Mouse (Mus musculus): ENCODE results near the gene Sdcbp2. TPM values are rescaled to one million over a fixed set of nuclear protein-coding genes. Genes with fewer than 3 reads are reported as not detected.

The Sdcbp2 gene
- total and polyA plus RNA-seq, 3 experiments: 0.25 TPM; not detected in 2

- Histone ChIP-seq H3K27me3 (ENCODE audit: control insufficient read depth in 1 of 2, insufficient read depth in 2 of 2, low read length in 2 of 2) (peaks cover 2 to 5% of the 10 kb centered on the region in 2 experiments; a peak in 2 of 4 replicates), H3K4me1 (ENCODE audit: control insufficient read depth in 1 of 2, insufficient read depth in 2 of 2, low read length in 2 of 2) (no peaks in the 10 kb centered on the region), H3K36me3 (ENCODE audit: control insufficient read depth in 1 of 2, insufficient read depth in 2 of 2, low read length in 2 of 2) (no peaks in the 10 kb centered on the region), H3K79me2 (ENCODE audit: control insufficient read depth, insufficient read depth, low read length, poor library complexity) (no peaks in the 10 kb centered on the region), H3K9me3 (replicated peaks; ENCODE audit: insufficient read depth, low read length) (no peaks in the 10 kb centered on the region), H3K9ac (ENCODE audit: control insufficient read depth, low read depth, low read length, poor library complexity, severe bottlenecking) (no peak overlapping the region), H3K4me3 (ENCODE audit: control insufficient read depth in 1 of 2, insufficient read depth in 1 of 2, low read depth in 2 of 2, low read length in 2 of 2) (no peak overlapping the region), H3K27ac (ENCODE audit: control insufficient read depth, low read depth, low read length) (no peak overlapping the region)
- DNase-seq (ENCODE audit: low read depth, low spot score): no peak
- TF ChIP-seq POLR2A (IDR thresholded peaks at IDR 0.05; ENCODE audit: control insufficient read depth in 1 of 2, insufficient read depth in 1 of 2, low read depth in 1 of 2, low read length in 2 of 2, poor library complexity in 1 of 2): no peak
- TF ChIP-seq ZC3H11A (IDR thresholded peaks at IDR 0.05; ENCODE audit: low read depth, low read length): no peak
- no peak for TF ChIP-seq TAL1 (IDR thresholded peaks at IDR 0.05; ENCODE audit: low read length)
- TF ChIP-seq USF1 (IDR thresholded peaks at IDR 0.05; ENCODE audit: low read depth, low read length): no peak
- no peak for TF ChIP-seq POLR2AphosphoS2 (IDR thresholded peaks at IDR 0.05; ENCODE audit: low read length)
- no peak for TF ChIP-seq KAT2A (conservative IDR thresholded peaks at IDR 0.05; ENCODE audit: low read depth, low read length)
- TF ChIP-seq MAFK (IDR thresholded peaks at IDR 0.05; ENCODE audit: borderline replicate concordance, low read depth, low read length): no peak
- no peak for TF ChIP-seq UBTF (IDR thresholded peaks at IDR 0.05; ENCODE audit: borderline replicate concordance, insufficient read depth, low read depth, low read length)
- TF ChIP-seq RAD21 (IDR thresholded peaks at IDR 0.05; ENCODE audit: low read depth, low read length): no peak
- no peak for TF ChIP-seq MAZ (IDR thresholded peaks at IDR 0.05; ENCODE audit: low read depth, low read length)
- TF ChIP-seq SIN3A (IDR thresholded peaks at IDR 0.05; ENCODE audit: low read length): no peak
- TF ChIP-seq ETS1 (IDR thresholded peaks at IDR 0.05; ENCODE audit: low read depth, low read length): no peak
- no peak for TF ChIP-seq ZNF384 (IDR thresholded peaks at IDR 0.05; ENCODE audit: low read depth, low read length)
- TF ChIP-seq USF2 (IDR thresholded peaks at IDR 0.05; ENCODE audit: borderline replicate concordance in 1 of 2, insufficient read depth in 1 of 2, low read depth in 1 of 2, low read length in 2 of 2): no peak
- no peak for TF ChIP-seq ELF1 (IDR thresholded peaks at IDR 0.05; ENCODE audit: low read depth, low read length)
- TF ChIP-seq MYB (IDR thresholded peaks at IDR 0.05; ENCODE audit: low read depth, low read length): no peak
- TF ChIP-seq EP300 (IDR thresholded peaks at IDR 0.05; ENCODE audit: low read depth in 1 of 2, low read length in 2 of 2): no peak
- no peak for TF ChIP-seq CTCF (IDR thresholded peaks at IDR 0.05 in 2 of 3, conservative IDR thresholded peaks at IDR 0.05 in 1 of 3; ENCODE audit: control insufficient read depth in 1 of 3, insufficient read depth in 1 of 3, low read depth in 2 of 3, low read length in 3 of 3, poor library complexity in 1 of 3, severe bottlenecking in 1 of 3)
- no peak for TF ChIP-seq MAX (IDR thresholded peaks at IDR 0.05; ENCODE audit: low read length)
- no peak for TF ChIP-seq SMC3 (IDR thresholded peaks at IDR 0.05; ENCODE audit: low read depth, low read length)
Observed at GRCm38 (mm10) chr2:151616551-151617329, 44.3 kb downstream of the Sdcbp2 start.

- H3K36me3 ChIP-seq (ENCODE audit: control insufficient read depth in 1 of 2, insufficient read depth in 2 of 2, low read length in 2 of 2): no peaks in the 10 kb centered on the region
- H3K27ac ChIP-seq (ENCODE audit: control insufficient read depth, low read depth, low read length): no peak overlapping the region
- no peak for DNase-seq (ENCODE audit: low read depth, low spot score)
- H3K27me3 ChIP-seq (ENCODE audit: control insufficient read depth in 1 of 2, insufficient read depth in 2 of 2, low read length in 2 of 2): no peaks in the 10 kb centered on the region
- TF ChIP-seq GABPA (IDR thresholded peaks at IDR 0.05; ENCODE audit: low read depth, low read length) (no peak), POLR2AphosphoS2 (IDR thresholded peaks at IDR 0.05; ENCODE audit: low read length) (no peak), UBTF (IDR thresholded peaks at IDR 0.05; ENCODE audit: borderline replicate concordance, insufficient read depth, low read depth, low read length) (no peak), ZNF384 (IDR thresholded peaks at IDR 0.05; ENCODE audit: low read depth, low read length) (no peak), TBP (IDR thresholded peaks at IDR 0.05; ENCODE audit: low read depth, low read length) (no peak), E2F4 (IDR thresholded peaks at IDR 0.05; ENCODE audit: borderline replicate concordance, low read depth, low read length) (no peak), RAD21 (IDR thresholded peaks at IDR 0.05; ENCODE audit: low read depth, low read length) (no peak), CHD1 (IDR thresholded peaks at IDR 0.05; ENCODE audit: low read depth, low read length) (no peak)
- H3K4me1 ChIP-seq (ENCODE audit: control insufficient read depth in 1 of 2, insufficient read depth in 2 of 2, low read length in 2 of 2): 0 out of 4 replicates have a peak, but pooled peaks cover 0 to 3% of the 10 kb centered on the region in 2 experiments
- H3K9ac ChIP-seq (ENCODE audit: control insufficient read depth, low read depth, low read length, poor library complexity, severe bottlenecking): no peak overlapping the region
- H3K9me3 ChIP-seq (replicated peaks; ENCODE audit: insufficient read depth, low read length): no peaks in the 10 kb centered on the region
- H3K4me3 ChIP-seq (ENCODE audit: control insufficient read depth in 1 of 2, insufficient read depth in 1 of 2, low read depth in 2 of 2, low read length in 2 of 2): no peak overlapping the region
- H3K79me2 ChIP-seq (ENCODE audit: control insufficient read depth, insufficient read depth, low read length, poor library complexity): no peaks in the 10 kb centered on the region
Observed at GRCm38 (mm10) chr2:151623776-151624175, 51.4 kb downstream of the Sdcbp2 start.

Data from MEL (cell line).